8 mouse cellular contexts compared by ENCODE assay signal in the genomic region with DNA sequence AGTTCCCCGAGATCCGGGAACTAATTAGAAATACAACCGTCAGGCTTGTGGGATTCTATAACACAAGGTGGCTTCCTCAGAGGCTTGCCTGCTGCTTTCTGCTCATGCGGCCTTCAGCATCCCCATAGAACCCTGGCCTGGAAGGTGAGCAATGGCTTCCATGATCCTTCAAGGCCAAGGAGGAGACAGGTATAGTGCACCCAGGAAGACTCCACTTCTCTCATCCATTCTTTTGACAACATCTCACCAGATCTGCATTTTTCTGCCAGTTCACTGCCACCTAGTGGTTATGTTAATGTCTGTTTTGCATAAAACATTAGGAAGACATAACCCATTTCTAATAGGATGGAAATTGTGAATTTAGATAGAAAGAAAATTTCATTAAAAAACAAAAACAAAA.
DNase-seq lines count a peak whose midpoint lies in the region; ATAC-seq and TF ChIP-seq lines count a peak whose summit lies in the region.

No protein-coding gene starts in this region.

- TF ChIP-seq CTCF in heart, adult 2 months (IDR thresholded peaks at IDR 0.05): peak; percentile 82

- H3K79me2 ChIP-seq in heart, adult 2 months (replicated peaks; ENCODE audit: control insufficient read depth, insufficient read depth, low read length): no peaks in the 10 kb centered on the region

- no peaks in the 10 kb centered on the region for H3K27me3 ChIP-seq in heart, adult 2 months (ENCODE audit: control insufficient read depth, insufficient read depth, low read length)
- no peaks in the 10 kb centered on the region for H3K27me3 ChIP-seq in intestine, embryonic 15.5 days (replicated peaks)

- no peaks in the 10 kb centered on the region for H3K9me3 ChIP-seq in intestine, embryonic 15.5 days

- WGBS in heart, adult 2 months: 56% methylated on average over 4 of the region's 4 CpGs
- 71% methylated on average over 4 of the region's 4 CpGs for WGBS in intestine, embryonic 15.5 days

- no peaks in the 10 kb centered on the region for H3K36me3 ChIP-seq in heart, adult 2 months (ENCODE audit: control insufficient read depth, insufficient read depth, low read length)
- no peaks in the 10 kb centered on the region for H3K36me3 ChIP-seq in intestine, embryonic 15.5 days

- no peak for TF ChIP-seq EP300 in heart, adult 2 months (IDR thresholded peaks at IDR 0.05; ENCODE audit: insufficient read depth, low read depth, low read length)

- peak in 1 of 2 experiments; percentile 29 for DNase-seq in heart, adult 2 months
- DNase-seq in heart, postnatal 4 days: no peak
- DNase-seq in right cerebral cortex, postnatal 25 days: peak; percentile 3
- DNase-seq in right cerebral cortex, postnatal 36 days (ENCODE audit: low spot score in 2 of 2): no peak
- peak; percentile 60 for DNase-seq in retina, postnatal 1 day
- no peak for DNase-seq in ovary, adult 18-20 months (ENCODE audit: low spot score)
- no peak for DNase-seq in right cerebral cortex, adult 2 months (ENCODE audit: low spot score in 2 of 2)

- H3K4me3 ChIP-seq in heart, adult 2 months: no peak overlapping the region
- no peak overlapping the region for H3K4me3 ChIP-seq in intestine, embryonic 15.5 days (replicated peaks)

- H3K4me1 ChIP-seq in heart, adult 2 months (ENCODE audit: control insufficient read depth, insufficient read depth, low read length): peaks cover 3% of the 10 kb centered on the region; the same call in 1 of the 2 replicates
- peaks cover 10% of the 10 kb centered on the region; the same call in 1 of the 2 replicates for H3K4me1 ChIP-seq in intestine, embryonic 15.5 days (replicated peaks)

- no peak overlapping the region for H3K9ac ChIP-seq in heart, adult 2 months (ENCODE audit: low read depth, low read length)
- no peak overlapping the region for H3K9ac ChIP-seq in intestine, embryonic 15.5 days

- no peak for TF ChIP-seq POLR2A in heart, adult 2 months (IDR thresholded peaks at IDR 0.05; ENCODE audit: insufficient read depth, low read depth, low read length)

- no peak overlapping the region for H3K27ac ChIP-seq in heart, adult 2 months
- no peak overlapping the region; the same call in 1 of the 2 replicates for H3K27ac ChIP-seq in intestine, embryonic 15.5 days

- intact Hi-C loops in heart, adult 2 months (cut with DNase I): loop anchor here (1.0 to 10.0 kb wide), 3 partner anchors 162 to 304 kb away; partner anchors contain the start of gene Arhgap28

- 0 out of 2 replicates have a peak, but pooled peaks have one; percentile 45 for ATAC-seq in intestine, embryonic 15.5 days

- no peak overlapping the region for H3K4me2 ChIP-seq in intestine, embryonic 15.5 days (replicated peaks)

Comparison
In these comparisons a context has a peak if more than half of its experiments do, and no peak if none do; other contexts are left out.
1. DNase-seq: peak in right cerebral cortex, postnatal 25 days (single experiment) and retina, postnatal 1 day (single experiment); none in heart, postnatal 4 days (single experiment), right cerebral cortex, postnatal 36 days (0 of 2), ovary, adult 18-20 months (single experiment) and right cerebral cortex, adult 2 months (0 of 2).